Mouse (Mus musculus) T-helper 1 cell (primary cell): Measurements from ENCODE around the gene Sugp1.

Experiments
- in situ Hi-C: fragments of 300-600 bp; cut with MboI, MseI; formaldehyde crosslinking; loops from one replicate; pipeline ENCODE4 v1.15.1; 2025; ENCODE audit warnings: high pct_unique_total_duplicates

The Sugp1 gene

GRCm38 (mm10) chr8:70111192-70111795, 68.7 kb downstream of the Sugp1 start:
- in situ Hi-C loops = no loop called here

GRCm38 (mm10) chr8:70112401-70113016, 69.9 kb downstream of the Sugp1 start:
- in situ Hi-C loops = no loop called here

- in situ Hi-C loops = no loop called here
These were observed 71.9 kb downstream of the Sugp1 start for GRCm38 (mm10) chr8:70114488-70114887.

- in situ Hi-C loops = no loop called here
These were observed 72.3 kb downstream of the Sugp1 start for GRCm38 (mm10) chr8:70114892-70115291.

GRCm38 (mm10) chr8:70117611-70118010, 75.0 kb downstream of the Sugp1 start:
- in situ Hi-C loops = no loop called here

GRCm38 (mm10) chr8:70118726-70119700, 76.4 kb downstream of the Sugp1 start:
- in situ Hi-C loops = no loop called here

GRCm38 (mm10) chr8:70120667-70121066, 78.1 kb downstream of the Sugp1 start, which contains the start of gene Ncan:
Ncan (minus strand) TSS chr8:70120873.
- in situ Hi-C loops = no loop called here
